ENCODE assay signal across 8 mouse cellular contexts in genomic region chr2:145903061-145903901, GRCm38 (mm10). TPM values are rescaled to one million over a fixed set of nuclear protein-coding genes. Genes with fewer than 3 reads are reported as not detected.
DNase-seq lines count a peak whose midpoint lies in the region; ATAC-seq and TF ChIP-seq lines count a peak whose summit lies in the region.

No protein-coding gene starts in this region.

- DNase-seq in ES-E14 (ENCODE audit: low read depth, low spot score), result peak; percentile 81
- DNase-seq in cerebellum, adult 11 months, result peak; percentile 88
- DNase-seq in forebrain, embryonic 14.5 days (ENCODE audit: low spot score), result peak; percentile 96
- DNase-seq in heart, postnatal 14 days, result peak; percentile 91 to 93
- peak; percentile 91 for DNase-seq in layer of hippocampus, adult 11-12 months (ENCODE audit: low spot score)
- peak; percentile 90 for DNase-seq in liver, postnatal 0 days
- DNase-seq in telencephalon, adult 2 months (ENCODE audit: low read depth, low spot score), result peak; percentile 83

- peaks cover 7% of the 10 kb centered on the region for H3K36me3 ChIP-seq in ES-E14 (ENCODE audit: control insufficient read depth, insufficient read depth, low read length, poor library complexity, severe bottlenecking)
- H3K36me3 ChIP-seq in forebrain, embryonic 14.5 days (ENCODE audit: control insufficient read depth, insufficient read depth, low read length), result peaks cover 6% of the 10 kb centered on the region; the same call in 1 of the 2 replicates
- peaks cover 8% of the 10 kb centered on the region for H3K36me3 ChIP-seq in liver, postnatal 0 days (replicated peaks; ENCODE audit: insufficient read depth, low read length)
- peaks cover 5% of the 10 kb centered on the region; the same call in 1 of the 2 replicates for H3K36me3 ChIP-seq in neural tube, embryonic 13.5 days

- WGBS in forebrain, embryonic 14.5 days, result under 1% methylated on average over 67 of the region's 68 CpGs
- WGBS in liver, postnatal 0 days (ENCODE audit: insufficient replicate concordance), result under 1% methylated on average over 63 of the region's 68 CpGs
- WGBS in neural tube, embryonic 13.5 days, result under 1% methylated on average over 68 of the region's 68 CpGs

- no peaks in the 10 kb centered on the region for H3K9me3 ChIP-seq in ES-E14 (ENCODE audit: control insufficient read depth, insufficient read depth, low read depth, low read length)
- H3K9me3 ChIP-seq in forebrain, embryonic 14.5 days (replicated peaks; ENCODE audit: control insufficient read depth, low read length), result no peaks in the 10 kb centered on the region
- H3K9me3 ChIP-seq in liver, postnatal 0 days (ENCODE audit: low read length), result no peaks in the 10 kb centered on the region
- H3K9me3 ChIP-seq in neural tube, embryonic 13.5 days, result no peaks in the 10 kb centered on the region

- TF ChIP-seq CTCF in liver, postnatal 0 days (IDR thresholded peaks at IDR 0.05; ENCODE audit: low read depth), result peak; percentile 74

- H3K27me3 ChIP-seq in forebrain, embryonic 14.5 days (replicated peaks; ENCODE audit: control insufficient read depth, insufficient read depth, low read length), result no peaks in the 10 kb centered on the region
- H3K27me3 ChIP-seq in liver, postnatal 0 days (ENCODE audit: insufficient read depth, low read length), result no peaks in the 10 kb centered on the region
- no peaks in the 10 kb centered on the region for H3K27me3 ChIP-seq in neural tube, embryonic 13.5 days

- H3K4me3 ChIP-seq in ES-E14 (ENCODE audit: insufficient read depth in 1 of 2, low read depth in 1 of 2, low read length in 2 of 2, poor library complexity in 1 of 2, severe bottlenecking in 1 of 2), result peak overlapping the region; percentile 90 to 92
- H3K4me3 ChIP-seq in forebrain, embryonic 14.5 days (ENCODE audit: low read depth, low read length), result peak overlapping the region; percentile 96
- H3K4me3 ChIP-seq in liver, postnatal 0 days (ENCODE audit: low read depth, low read length), result peak overlapping the region; percentile 97
- H3K4me3 ChIP-seq in neural tube, embryonic 13.5 days, result peak overlapping the region; percentile 98

- peaks cover 6 to 15% of the 10 kb centered on the region in 2 experiments; a peak in 3 of 4 replicates for H3K4me1 ChIP-seq in ES-E14 (ENCODE audit: control insufficient read depth in 2 of 2, insufficient read depth in 2 of 2, low read length in 2 of 2, poor library complexity in 1 of 2)
- H3K4me1 ChIP-seq in forebrain, embryonic 14.5 days (ENCODE audit: control insufficient read depth, insufficient read depth, low read length), result peaks cover 10% of the 10 kb centered on the region; the same call in 1 of the 2 replicates
- peaks cover 17% of the 10 kb centered on the region for H3K4me1 ChIP-seq in liver, postnatal 0 days (ENCODE audit: insufficient read depth)
- peaks cover 22% of the 10 kb centered on the region for H3K4me1 ChIP-seq in neural tube, embryonic 13.5 days (replicated peaks)

- in situ Hi-C loops in ES-E14 (cut with MboI; ENCODE audit: low sequenced_read_pairs in 2 of 2, unreplicated experiment in 2 of 2), result no loop called here

- peak; percentile 98 for ATAC-seq in forebrain, embryonic 14.5 days
- ATAC-seq in liver, postnatal 0 days, result peak; percentile 97
- peak; percentile 97 for ATAC-seq in neural tube, embryonic 13.5 days (ENCODE audit: low read depth)

- intact Hi-C loops in heart, postnatal 14 days (cut with DNase I), result no loop called here

- peak overlapping the region; percentile 71 for H3K4me2 ChIP-seq in forebrain, embryonic 14.5 days (ENCODE audit: low read length)
- H3K4me2 ChIP-seq in liver, postnatal 0 days (ENCODE audit: low read depth, low read length), result peak overlapping the region; percentile 84
- peak overlapping the region; percentile 73 for H3K4me2 ChIP-seq in neural tube, embryonic 13.5 days

- peak overlapping the region; percentile 93 for H3K9ac ChIP-seq in ES-E14 (ENCODE audit: insufficient read depth, low read depth, low read length, poor library complexity, severe bottlenecking)
- peak overlapping the region; percentile 95 for H3K9ac ChIP-seq in forebrain, embryonic 14.5 days (ENCODE audit: low read length)
- H3K9ac ChIP-seq in liver, postnatal 0 days (replicated peaks), result peak overlapping the region; percentile 97
- H3K9ac ChIP-seq in neural tube, embryonic 13.5 days, result peak overlapping the region; percentile 95

- no peak for TF ChIP-seq EP300 in liver, postnatal 0 days (IDR thresholded peaks at IDR 0.05; ENCODE audit: low read depth)

- H3K27ac ChIP-seq in ES-E14 (ENCODE audit: insufficient read depth, low read depth, low read length, poor library complexity, severe bottlenecking), result peak overlapping the region; percentile 72
- H3K27ac ChIP-seq in forebrain, embryonic 14.5 days (ENCODE audit: low read depth, low read length), result peak overlapping the region; percentile 68; the same call in 1 of the 2 replicates
- peak overlapping the region; percentile 95 for H3K27ac ChIP-seq in liver, postnatal 0 days (ENCODE audit: low read depth)
- H3K27ac ChIP-seq in neural tube, embryonic 13.5 days (replicated peaks), result peak overlapping the region; percentile 86

TF ChIP-seq in ES-E14, 5 proteins besides CTCF, POLR2A, EP300 and RAD21:
- TF ChIP-seq HCFC1 (IDR thresholded peaks at IDR 0.05; ENCODE audit: borderline replicate concordance, insufficient read depth, low read length) (peak; percentile 80), ZNF384 (IDR thresholded peaks at IDR 0.05; ENCODE audit: low read depth, low read length) (peak; percentile 60), MAFK (IDR thresholded peaks at IDR 0.05; ENCODE audit: insufficient read depth, low read depth, low read length) (no peak), ZC3H11A (IDR thresholded peaks at IDR 0.05; ENCODE audit: borderline replicate concordance, low read depth, low read length) (no peak), CHD2 (IDR thresholded peaks at IDR 0.05; ENCODE audit: low read depth, low read length) (peak; percentile 67; the same call in 1 of the 2 replicates)

RNA-seq across cellular contexts. Expression of gene Naa20, which starts 1.4 kb away (rescaled TPM):
- total RNA-seq in ES-E14 (2012; rRNA removed), result 81.5 and 87.6 TPM in 2 replicates
- 147 and 161 TPM in 2 replicates for polyA plus RNA-seq in forebrain, embryonic 14.5 days (2014; fragmentation: Nextera tagmentation; extraction: Ambion mirVana)
- 10 to 100 TPM; 94.1 to 99.6 TPM for total RNA-seq in heart, postnatal 14 days (2021)
- polyA plus RNA-seq in liver, postnatal 0 days (2015; fragmentation: Nextera tagmentation; extraction: Ambion mirVana), result 55.0 and 60.0 TPM in 2 replicates
- polyA plus RNA-seq in neural tube, embryonic 13.5 days (2015; fragmentation: Nextera tagmentation; extraction: Ambion mirVana), result 127 and 135 TPM in 2 replicates

RNA-seq across cellular contexts. Expression of gene Cfap61, which starts 31.3 kb away (rescaled TPM):
- total RNA-seq in ES-E14 (2012; rRNA removed), result 0.45 and 0.74 TPM in 2 replicates
- polyA plus RNA-seq in forebrain, embryonic 14.5 days (2014; fragmentation: Nextera tagmentation; extraction: Ambion mirVana), result 2.4 and 2.5 TPM in 2 replicates
- 1 to 10 TPM in 1 of 2 experiments, under 1 TPM in 1; 0.68 to 2.7 TPM for total RNA-seq in heart, postnatal 14 days (2021)
- polyA plus RNA-seq in liver, postnatal 0 days (2015; fragmentation: Nextera tagmentation; extraction: Ambion mirVana), result 0.05 TPM in 1 of 2 replicates, not detected in the other
- 2.2 and 4.7 TPM in 2 replicates for polyA plus RNA-seq in neural tube, embryonic 13.5 days (2015; fragmentation: Nextera tagmentation; extraction: Ambion mirVana)

RNA-seq across cellular contexts. Expression of gene Crnkl1, which starts 31.5 kb away (rescaled TPM):
- total RNA-seq in ES-E14 (2012; rRNA removed), result 33.6 and 35.0 TPM in 2 replicates
- polyA plus RNA-seq in forebrain, embryonic 14.5 days (2014; fragmentation: Nextera tagmentation; extraction: Ambion mirVana), result 34.4 and 36.0 TPM in 2 replicates
- total RNA-seq in heart, postnatal 14 days (2021), result 10 to 100 TPM; 18.2 to 20.0 TPM
- 9.7 and 10.7 TPM in 2 replicates for polyA plus RNA-seq in liver, postnatal 0 days (2015; fragmentation: Nextera tagmentation; extraction: Ambion mirVana)
- 26.2 and 27.8 TPM in 2 replicates for polyA plus RNA-seq in neural tube, embryonic 13.5 days (2015; fragmentation: Nextera tagmentation; extraction: Ambion mirVana)

Comparison
In these comparisons a context has a peak if more than half of its experiments do, and no peak if none do; other contexts are left out.
1. Peak in every context shown above with its lines: DNase-seq, ATAC-seq, H3K4me3 ChIP-seq and H3K27ac ChIP-seq.